Mouse (Mus musculus) skeletal muscle tissue, adult 2 months (tissue): ENCODE results near the gene Zfp780b.
"Not testable (repeated sequence)": the region's sequence is repeated elsewhere in the genome, so short reads cannot be mapped to it uniquely, and the experiment has no call there.

ENCODE experiments used
- DNase-seq: peaks from one replicate; pipeline ENCODE4 v3.0.0-alpha.2; 2012; ENCODE audit warnings: low read depth, low spot score

Zfp780b gene

DNA sequence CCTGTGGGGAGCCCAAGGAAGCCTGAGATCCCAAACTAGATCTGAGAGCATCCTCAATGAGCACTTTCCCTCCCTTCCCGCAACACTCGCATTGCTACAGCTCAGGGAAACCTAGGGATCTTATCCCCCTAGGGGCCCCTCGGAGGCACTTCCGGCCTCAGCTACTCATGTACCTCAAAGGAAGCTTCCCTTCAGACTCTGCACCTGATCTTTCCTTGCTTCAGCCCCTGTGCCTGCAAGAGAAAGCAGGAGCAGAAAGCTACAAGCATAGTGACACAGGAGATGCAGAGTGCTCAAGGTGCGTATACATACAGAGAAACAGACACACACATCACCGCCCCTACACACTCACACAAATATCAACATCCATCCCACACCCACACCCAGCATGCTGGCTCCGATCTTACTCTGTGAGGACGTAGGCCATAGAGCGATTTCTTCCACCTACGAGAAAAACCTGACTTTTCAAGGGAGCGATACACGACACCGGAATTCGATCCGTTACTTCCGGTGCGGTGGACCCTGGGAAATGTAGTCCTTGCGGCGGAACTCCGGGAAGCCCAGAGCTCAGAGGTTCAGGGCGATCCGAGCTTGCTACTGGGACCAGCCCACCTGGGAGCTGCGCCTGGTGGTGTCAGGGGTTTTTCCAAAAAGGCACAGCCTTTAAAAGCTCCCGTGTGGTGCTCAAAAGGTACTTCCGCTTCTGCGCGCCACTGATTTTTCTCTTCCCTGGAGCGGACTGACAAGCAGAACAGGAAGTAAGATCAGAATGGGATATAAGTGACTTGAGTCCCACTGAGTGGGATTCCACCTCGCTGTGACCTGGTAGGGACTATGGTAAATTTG, at the start of gene Zfp780b:
Zfp780b (minus strand) TSS at position 489 of the 846 bp plus-strand sequence.
- DNase-seq, result peak; percentile 53

DNA sequence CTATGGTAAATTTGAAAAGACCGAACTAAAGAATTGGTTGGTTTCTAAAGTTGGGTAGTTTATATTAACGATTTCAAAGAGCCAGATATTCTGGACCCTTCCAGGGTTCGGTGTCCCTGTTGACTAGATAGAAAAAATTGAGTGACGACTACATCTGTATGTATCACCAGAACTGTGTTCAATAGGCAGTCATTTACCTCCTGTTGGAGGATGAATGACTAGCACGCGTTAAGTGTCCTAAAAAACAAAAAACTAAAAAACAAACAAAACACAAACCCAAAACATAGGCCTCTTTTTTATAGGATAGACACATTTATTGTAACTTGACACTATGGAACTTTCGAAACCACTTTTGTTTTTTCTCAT, 35.5 kb upstream of the Zfp780b start:
- no peak for DNase-seq

DNA sequence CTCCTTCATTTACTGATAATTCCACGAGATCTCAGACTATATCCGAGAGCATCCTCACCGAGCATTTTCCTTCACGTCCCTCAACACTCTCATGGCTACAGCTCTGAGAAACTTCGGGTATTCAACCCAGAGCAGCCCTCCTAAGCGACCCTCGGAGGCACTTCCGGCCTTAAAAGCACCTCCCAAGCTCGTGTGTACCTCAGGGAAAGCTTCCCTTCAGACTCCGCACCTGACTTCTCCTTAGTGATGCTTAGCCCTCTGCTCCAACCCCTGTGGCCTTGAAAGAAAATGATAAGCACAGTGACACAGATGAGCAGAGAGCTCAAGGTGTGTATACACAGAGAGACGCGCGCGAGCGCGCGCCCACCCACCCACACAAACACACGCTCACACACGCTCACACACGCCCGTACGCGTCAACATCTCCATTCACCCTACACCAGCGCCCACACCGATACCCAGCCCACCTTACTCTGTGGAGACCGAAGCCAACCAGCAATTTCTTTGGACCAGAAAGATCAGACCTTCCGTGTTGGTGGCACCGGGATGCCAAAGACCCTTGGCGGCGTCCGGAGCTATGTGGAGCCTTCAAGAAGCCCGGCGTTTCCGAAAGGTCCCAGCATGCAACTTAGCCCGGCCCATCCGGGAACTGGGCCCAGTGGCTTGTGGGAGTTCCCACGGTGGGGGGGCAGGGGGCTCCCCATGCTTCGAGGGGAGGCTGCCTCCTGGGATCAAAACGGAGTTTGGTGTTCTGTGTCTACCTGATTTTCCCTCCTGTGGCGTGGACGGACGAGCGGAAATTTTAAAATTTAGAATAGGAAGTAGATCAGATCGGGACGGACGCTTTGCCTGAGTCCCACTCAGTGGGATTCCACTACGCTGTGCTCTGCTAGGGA, 34.8 kb upstream of the Zfp780b start, which contains the start of gene Zfp850:
Zfp850 (minus strand) TSS at position 567 of the 896 bp plus-strand sequence.
- DNase-seq, result peak; percentile 18

DNA sequence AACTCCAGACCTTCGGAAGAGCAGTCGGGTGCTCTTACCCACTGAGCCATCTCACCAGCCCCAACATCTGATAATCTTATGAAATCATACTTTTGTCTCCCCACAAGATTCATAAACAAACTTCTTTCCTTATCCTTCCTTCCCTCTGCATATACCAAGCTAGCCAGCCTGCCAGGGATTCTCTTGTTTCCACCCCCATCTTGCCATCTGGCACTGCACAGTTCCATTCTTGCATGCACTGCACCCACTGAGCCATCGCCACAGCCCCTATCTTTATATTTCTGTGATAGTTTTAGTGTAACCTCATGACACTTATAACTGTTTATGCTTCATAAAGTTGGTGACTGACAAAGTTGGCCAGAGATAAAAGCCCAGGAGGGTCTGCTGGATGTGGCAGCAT, 31.3 kb upstream of the Zfp780b start:
- DNase-seq, result no peak

DNA sequence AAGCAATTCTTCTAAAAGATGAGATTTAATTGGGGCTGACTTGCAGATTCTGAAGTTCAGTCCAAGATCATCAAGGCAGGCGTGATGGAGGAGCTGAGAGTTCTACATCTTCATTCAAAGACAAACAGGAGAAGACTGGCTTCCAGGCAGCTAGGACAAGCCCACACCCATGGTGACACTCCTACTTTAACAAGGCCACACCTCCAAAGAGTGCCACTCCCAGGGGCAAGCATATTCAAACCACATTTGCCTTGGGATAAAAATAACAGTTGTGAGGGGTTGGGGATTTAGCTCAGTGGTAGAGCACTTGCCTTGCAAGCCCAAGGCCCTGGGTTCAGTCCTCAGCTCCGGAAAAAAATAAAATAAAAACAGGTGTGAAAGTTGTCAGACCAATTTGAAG, 3.2 kb upstream of the Zfp780b start:
- no peak for DNase-seq

DNA sequence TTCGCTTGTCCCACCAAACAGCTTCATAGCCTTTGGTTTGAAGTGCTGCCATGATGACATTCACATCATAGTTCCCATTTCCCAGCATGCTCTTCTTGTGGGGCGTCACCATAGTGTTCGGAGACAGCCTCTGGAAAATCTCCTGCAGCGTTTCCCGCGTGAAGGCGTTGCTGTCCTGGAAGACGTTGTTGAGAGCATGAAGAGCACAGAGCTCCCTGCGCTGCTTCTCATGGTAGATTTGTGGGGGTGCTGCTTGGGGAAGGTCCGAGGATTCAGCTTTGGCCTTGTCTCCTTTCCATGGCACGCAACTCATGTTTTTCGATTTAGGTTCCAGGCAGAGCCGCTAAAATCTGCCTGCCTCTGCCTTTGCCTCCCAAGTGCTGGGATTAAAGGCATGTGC, 29.5 kb downstream of the Zfp780b start:
- not testable (repeated sequence) for DNase-seq

DNA sequence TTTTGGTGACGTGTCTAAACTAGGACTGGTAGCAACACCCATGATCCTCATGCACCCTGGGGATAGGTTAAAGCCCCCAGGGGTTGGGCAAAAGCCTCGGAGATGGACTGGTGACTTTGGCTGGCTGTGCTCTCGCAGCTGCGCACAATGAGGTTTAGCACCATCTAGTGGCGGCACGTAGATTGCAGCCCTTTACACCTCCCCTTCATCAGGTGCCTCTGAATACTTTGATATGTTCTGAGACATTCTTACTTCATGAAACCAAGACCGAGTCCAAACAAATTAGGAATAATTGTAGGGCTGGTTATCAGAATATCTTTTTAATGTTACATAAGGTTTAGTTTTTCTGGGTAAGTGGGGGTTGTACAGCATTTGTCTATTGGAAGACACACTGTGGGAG, 37.1 kb downstream of the Zfp780b start:
- not testable (repeated sequence) for DNase-seq

DNA sequence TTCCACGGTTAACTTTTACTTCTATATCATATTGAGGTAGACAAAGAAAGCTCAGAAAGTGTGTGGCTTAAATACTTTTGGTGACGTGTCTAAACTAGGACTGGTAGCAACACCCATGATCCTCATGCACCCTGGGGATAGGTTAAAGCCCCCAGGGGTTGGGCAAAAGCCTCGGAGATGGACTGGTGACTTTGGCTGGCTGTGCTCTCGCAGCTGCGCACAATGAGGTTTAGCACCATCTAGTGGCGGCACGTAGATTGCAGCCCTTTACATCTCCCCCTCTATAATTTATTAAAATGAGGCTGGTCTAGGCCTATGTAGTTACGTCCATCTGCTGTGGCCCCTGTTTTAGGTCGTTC, 45.2 kb downstream of the Zfp780b start:
- not testable (repeated sequence) for DNase-seq

DNA sequence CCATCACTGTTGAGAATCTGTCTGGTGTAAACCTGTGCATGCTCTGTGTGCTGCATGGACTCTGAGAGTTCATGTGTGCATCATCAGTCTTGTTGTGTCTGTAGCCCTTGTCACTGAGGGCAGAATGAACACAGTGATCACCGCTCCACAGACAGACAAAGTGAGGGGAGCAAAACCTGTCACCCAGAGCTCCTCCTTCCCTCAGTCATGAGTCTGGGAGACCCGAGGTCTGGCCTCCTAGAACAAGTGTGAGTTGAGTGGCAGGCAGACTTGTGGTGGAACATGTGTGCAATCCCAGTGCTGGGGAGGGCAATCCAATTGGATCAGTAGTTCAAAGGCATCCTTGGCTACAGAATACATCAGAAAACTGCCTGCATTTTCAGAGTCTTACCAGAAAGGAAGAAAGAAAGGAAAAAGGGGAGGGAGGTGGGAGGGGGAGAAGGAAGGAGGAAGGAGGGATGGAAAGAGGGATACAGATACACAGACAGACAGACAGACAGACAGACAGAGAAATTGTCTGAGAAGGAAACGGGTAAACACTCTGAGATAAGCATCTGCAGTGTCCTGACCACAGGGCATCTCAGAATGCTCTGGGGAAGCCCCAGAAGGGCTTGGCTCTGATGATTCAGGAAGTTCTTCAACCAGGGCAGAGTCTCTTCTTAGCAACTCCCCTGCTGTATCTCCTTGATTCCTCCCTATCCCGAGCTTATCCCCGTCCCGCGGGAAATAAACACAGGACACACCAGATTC, 45.7 kb downstream of the Zfp780b start:
- DNase-seq, result peak; percentile 13

DNA sequence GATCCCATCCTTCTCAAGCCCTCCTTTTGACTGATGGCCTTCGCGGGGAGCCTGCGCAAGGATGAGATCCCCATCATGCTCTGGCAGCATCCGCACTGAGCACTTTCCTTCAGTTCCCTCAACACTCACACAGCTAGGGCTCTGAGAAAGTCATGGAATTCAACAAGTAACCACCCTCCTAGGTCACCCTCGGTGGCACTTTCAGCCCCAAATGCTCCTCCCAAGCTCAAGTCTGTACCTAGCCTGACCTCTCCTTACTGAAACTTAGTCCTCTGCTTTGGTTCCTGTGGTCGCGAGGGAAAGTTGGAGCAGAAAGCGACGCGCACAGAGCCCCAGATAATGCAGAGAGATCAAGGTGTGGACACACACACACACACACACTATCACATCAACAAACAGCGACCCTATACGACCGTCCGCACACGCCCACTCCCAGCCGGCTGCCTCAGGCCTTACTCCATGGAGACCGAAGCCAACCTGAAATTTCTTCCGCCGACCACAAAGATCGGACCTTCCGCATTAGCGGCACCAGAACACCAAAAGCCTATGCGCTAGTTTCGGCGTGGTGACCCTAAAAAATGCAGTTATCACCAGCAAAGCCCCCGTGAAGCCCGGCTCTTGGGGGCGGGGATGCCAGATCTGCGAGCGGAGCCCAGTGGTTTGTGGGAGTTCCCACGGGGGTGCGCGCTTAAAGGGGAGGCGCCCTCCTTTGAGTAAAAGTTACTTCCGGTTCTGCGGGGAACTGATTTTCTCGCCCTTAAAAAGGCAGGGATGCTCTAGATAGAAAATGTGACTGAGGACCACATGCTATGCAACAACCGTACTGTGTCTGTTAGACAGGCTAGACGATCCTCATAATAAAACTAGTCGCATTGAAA, 49.9 kb downstream of the Zfp780b start, which contains the start of gene Zfp974:
Zfp974 (minus strand) TSS at position 643 of the 878 bp plus-strand sequence.
- peak; percentile 31 for DNase-seq

DNA sequence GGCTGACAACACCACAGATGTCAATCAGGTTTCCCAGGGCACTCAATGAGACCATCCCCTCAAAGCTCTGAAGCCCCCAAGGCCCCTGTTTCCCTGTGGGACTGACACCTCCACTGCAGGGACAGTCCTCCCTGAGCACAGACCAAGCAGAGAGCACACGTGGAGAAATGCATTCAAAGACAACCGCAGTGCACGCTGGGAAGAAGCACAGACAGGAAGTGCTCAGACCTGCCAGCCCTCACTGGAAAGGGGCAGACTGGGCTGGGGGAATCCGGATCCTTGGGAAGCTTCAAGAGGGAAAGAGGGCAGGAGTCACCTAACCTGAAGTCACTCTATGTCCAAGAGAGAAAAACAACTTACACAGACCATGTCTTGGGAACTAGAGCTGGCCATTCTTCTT, 51.9 kb downstream of the Zfp780b start:
- not testable (repeated sequence) for DNase-seq

DNA sequence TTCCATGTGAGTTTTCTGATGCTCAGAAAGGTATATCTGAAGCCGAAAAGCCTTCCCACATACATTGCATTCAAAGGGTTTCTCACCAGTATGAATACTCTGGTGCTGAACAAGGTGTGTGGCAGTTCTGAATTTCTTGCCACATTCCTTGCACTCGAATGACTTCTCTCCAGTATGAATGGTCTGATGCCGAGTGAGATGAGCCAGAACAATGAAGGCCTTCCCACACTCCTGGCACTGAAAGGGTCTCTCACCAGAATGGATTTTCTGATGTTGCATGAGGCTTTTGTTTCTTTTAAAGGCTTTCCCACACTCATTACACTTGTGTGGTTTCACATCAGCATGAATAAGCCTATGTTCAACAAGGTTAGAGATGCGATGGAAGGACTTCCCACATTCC, 68.0 kb downstream of the Zfp780b start:
- DNase-seq, result not testable (repeated sequence)
